Comparison of ENCODE assay signal across 39 mouse cellular contexts in genomic region chr11:46360991-46361665, GRCm38 (mm10). TPM values are rescaled to one million over a fixed set of nuclear protein-coding genes. Genes with fewer than 3 reads are reported as not detected.
DNase-seq lines count a peak whose midpoint lies in the region; ATAC-seq and TF ChIP-seq lines count a peak whose summit lies in the region.
"Had no signal": no experiment of that assay in that cellular context is flagged by ENCODE, and none has a peak within 500 bp of the region (broad histone marks: within the 10 kb centered on the region; RNA-seq: fewer than 3 reads in every experiment).

No protein-coding gene starts in this region.

- no peaks in the 10 kb centered on the region for H3K27me3 ChIP-seq in hindbrain, embryonic 10.5 days (ENCODE audit: insufficient read depth, poor library complexity, severe bottlenecking)
- H3K27me3 ChIP-seq in hindbrain, embryonic 12.5 days, result no peaks in the 10 kb centered on the region
- no peaks in the 10 kb centered on the region for H3K27me3 ChIP-seq in embryonic facial prominence, embryonic 11.5 days (ENCODE audit: control insufficient read depth, insufficient read depth, low read length)
- H3K27me3 ChIP-seq in limb, embryonic 12.5 days, result no peaks in the 10 kb centered on the region
- H3K27me3 ChIP-seq: intestine, embryonic 15.5 days; midbrain, embryonic 13.5 days had no signal

- TF ChIP-seq CTCF in left cerebral cortex, adult 2 months (IDR thresholded peaks at IDR 0.05), result no peak

- WGBS in hindbrain, embryonic 10.5 days, result 90% methylated on average over 2 of the region's 2 CpGs
- 77% methylated on average over 2 of the region's 2 CpGs for WGBS in hindbrain, embryonic 12.5 days
- 48% methylated on average over 2 of the region's 2 CpGs for WGBS in embryonic facial prominence, embryonic 11.5 days
- WGBS in limb, embryonic 12.5 days, result 54% methylated on average over 2 of the region's 2 CpGs

- H3K4me3 ChIP-seq in hindbrain, embryonic 10.5 days, result no peak overlapping the region
- H3K4me3 ChIP-seq in hindbrain, embryonic 12.5 days, result no peak overlapping the region
- no peak overlapping the region for H3K4me3 ChIP-seq in embryonic facial prominence, embryonic 11.5 days (ENCODE audit: low read depth, low read length)
- H3K4me3 ChIP-seq in limb, embryonic 12.5 days (replicated peaks), result no peak overlapping the region
- no peak overlapping the region for H3K4me3 ChIP-seq in left cerebral cortex, adult 2 months
- H3K4me3 ChIP-seq: intestine, embryonic 15.5 days; midbrain, embryonic 13.5 days had no signal

- no peaks in the 10 kb centered on the region; the same call in 1 of the 2 replicates for H3K4me1 ChIP-seq in hindbrain, embryonic 10.5 days (replicated peaks)
- no peaks in the 10 kb centered on the region for H3K4me1 ChIP-seq in hindbrain, embryonic 12.5 days
- H3K4me1 ChIP-seq in embryonic facial prominence, embryonic 11.5 days (ENCODE audit: control insufficient read depth, insufficient read depth, low read length), result no peaks in the 10 kb centered on the region
- H3K4me1 ChIP-seq in limb, embryonic 12.5 days (replicated peaks), result peaks cover 18% of the 10 kb centered on the region
- H3K4me1 ChIP-seq: intestine, embryonic 15.5 days; midbrain, embryonic 13.5 days had no signal

- H3K9ac ChIP-seq in hindbrain, embryonic 12.5 days, result no peak overlapping the region
- no peak overlapping the region for H3K9ac ChIP-seq in embryonic facial prominence, embryonic 11.5 days (replicated peaks; ENCODE audit: low read length)
- H3K9ac ChIP-seq in limb, embryonic 12.5 days (replicated peaks), result no peak overlapping the region
- H3K9ac ChIP-seq: intestine, embryonic 15.5 days; liver, embryonic 14.5 days; midbrain, embryonic 13.5 days had no signal

- no peak overlapping the region for H3K27ac ChIP-seq in hindbrain, embryonic 10.5 days
- H3K27ac ChIP-seq in hindbrain, embryonic 12.5 days, result no peak overlapping the region
- H3K27ac ChIP-seq in embryonic facial prominence, embryonic 11.5 days (replicated peaks; ENCODE audit: low read depth, low read length), result no peak overlapping the region
- 0 out of 2 replicates have a peak overlapping the region, but pooled peaks have one; percentile 72 for H3K27ac ChIP-seq in limb, embryonic 12.5 days
- H3K27ac ChIP-seq in left cerebral cortex, adult 2 months, result no peak overlapping the region
- H3K27ac ChIP-seq: intestine, embryonic 15.5 days; liver, embryonic 14.5 days; macrophage; midbrain, embryonic 13.5 days had no signal

- no peaks in the 10 kb centered on the region for H3K36me3 ChIP-seq in hindbrain, embryonic 10.5 days
- H3K36me3 ChIP-seq in hindbrain, embryonic 12.5 days, result no peaks in the 10 kb centered on the region
- H3K36me3 ChIP-seq in embryonic facial prominence, embryonic 11.5 days (replicated peaks; ENCODE audit: control insufficient read depth, insufficient read depth, low read depth, low read length), result no peaks in the 10 kb centered on the region
- no peaks in the 10 kb centered on the region for H3K36me3 ChIP-seq in limb, embryonic 12.5 days
- H3K36me3 ChIP-seq: intestine, embryonic 15.5 days; midbrain, embryonic 13.5 days had no signal

- no peak for ATAC-seq in hindbrain, embryonic 12.5 days (ENCODE audit: low FRiP score)
- no peak for ATAC-seq in embryonic facial prominence, embryonic 11.5 days (replicated peaks; ENCODE audit: insufficient number of reproducible peaks, low FRiP score, low TSS enrichment, low read depth)
- ATAC-seq in limb, embryonic 12.5 days (ENCODE audit: insufficient number of reproducible peaks, insufficient read depth, low FRiP score, low TSS enrichment, low read depth), result no peak
- ATAC-seq: activated CD4-positive, CD25-positive, alpha-beta regulatory T cell, adult 4 months; forebrain, embryonic 14.5 days; hindbrain, embryonic 16.5 days; intestine, embryonic 15.5 days; midbrain, embryonic 13.5 days had no signal

- H3K4me2 ChIP-seq in hindbrain, embryonic 12.5 days (replicated peaks), result no peak overlapping the region
- H3K4me2 ChIP-seq in embryonic facial prominence, embryonic 11.5 days (ENCODE audit: low read depth, low read length), result no peak overlapping the region
- H3K4me2 ChIP-seq in limb, embryonic 12.5 days, result no peak overlapping the region
- H3K4me2 ChIP-seq: heart, embryonic 11.5 days; intestine, embryonic 15.5 days; midbrain, embryonic 13.5 days had no signal

- intact Hi-C loops in left cerebral cortex, adult 2 months (cut with DNase I), result no loop called here

- DNase-seq in hindbrain, embryonic 10.5 days (ENCODE audit: low spot score), result peak; percentile 42
- peak; percentile 27 for DNase-seq in embryo, embryonic 10 days (ENCODE audit: low spot score)
- DNase-seq in embryonic facial prominence, embryonic 11.5 days (ENCODE audit: low spot score), result peak; percentile 77
- DNase-seq in left cerebral cortex, adult 2 months (ENCODE audit: extremely low spot score in 1 of 2, low spot score in 2 of 2), result no peak
- no peak for DNase-seq in layer of hippocampus, postnatal 10 days (ENCODE audit: low spot score in 2 of 2)
- DNase-seq in frontal cortex, postnatal 36 days (ENCODE audit: low spot score in 2 of 2), result no peak
- DNase-seq: adrenal gland, adult 2 months; cerebellum, adult 2 months; cerebellum, postnatal 14 days; gastrocnemius, postnatal 14 days; heart, adult 18-20 months; heart, postnatal 36 days; kidney, adult 2 months; kidney, postnatal 36 days; liver; lung, adult 2 months; lung, postnatal 10 days; spleen, adult 18-20 months; thymus, postnatal 14 days had no signal

- H3K9me3 ChIP-seq in hindbrain, embryonic 10.5 days, result no peaks in the 10 kb centered on the region
- H3K9me3 ChIP-seq in hindbrain, embryonic 12.5 days (replicated peaks), result no peaks in the 10 kb centered on the region
- H3K9me3 ChIP-seq in embryonic facial prominence, embryonic 11.5 days (replicated peaks; ENCODE audit: control insufficient read depth, low read length), result no peaks in the 10 kb centered on the region
- no peaks in the 10 kb centered on the region for H3K9me3 ChIP-seq in limb, embryonic 12.5 days
- H3K9me3 ChIP-seq: intestine, embryonic 15.5 days; midbrain, embryonic 13.5 days had no signal

RNA-seq across cellular contexts. Expression of gene Itk, which starts 28.2 kb away (rescaled TPM):
- polyA plus RNA-seq in hindbrain, embryonic 10.5 days (2016; fragmentation: Nextera tagmentation; extraction: Ambion mirVana), result not detected in 2 replicates
- 0.05 TPM in 1 of 2 replicates, not detected in the other for polyA plus RNA-seq in hindbrain, embryonic 12.5 days (2016; fragmentation: Nextera tagmentation; extraction: Ambion mirVana)
- polyA plus RNA-seq in embryonic facial prominence, embryonic 11.5 days (2014; fragmentation: Nextera tagmentation; extraction: Ambion mirVana), result not detected in 2 replicates
- not detected in 2 replicates for polyA plus RNA-seq in limb, embryonic 12.5 days (2016; fragmentation: Nextera tagmentation; extraction: Ambion mirVana)
- under 1 TPM; 0.16 to 0.23 TPM for total RNA-seq in left cerebral cortex, adult 2 months (2021)
- under 1 TPM; 0.31 to 0.48 TPM for total RNA-seq in layer of hippocampus, postnatal 10 days (2021)
- total RNA-seq: ES-E14 had no signal
- polyA plus RNA-seq: forebrain, embryonic 14.5 days; heart, embryonic 11.5 days; hindbrain, embryonic 16.5 days; midbrain, embryonic 13.5 days; neural tube, embryonic 11.5 days had no signal

RNA-seq across cellular contexts. Expression of gene Fam71b, which starts 35.2 kb away (rescaled TPM):
- polyA plus RNA-seq in hindbrain, embryonic 10.5 days (2016; fragmentation: Nextera tagmentation; extraction: Ambion mirVana), result not detected in 2 replicates
- polyA plus RNA-seq in hindbrain, embryonic 12.5 days (2016; fragmentation: Nextera tagmentation; extraction: Ambion mirVana), result not detected in 2 replicates
- not detected in 2 replicates for polyA plus RNA-seq in embryonic facial prominence, embryonic 11.5 days (2014; fragmentation: Nextera tagmentation; extraction: Ambion mirVana)
- not detected in 2 replicates for polyA plus RNA-seq in limb, embryonic 12.5 days (2016; fragmentation: Nextera tagmentation; extraction: Ambion mirVana)
- not detected for total RNA-seq in left cerebral cortex, adult 2 months (2021)
- total RNA-seq in layer of hippocampus, postnatal 10 days (2021), result not detected
- total RNA-seq: adrenal gland, adult 2 months; adrenal gland, postnatal 4 days; ES-E14; gastrocnemius, postnatal 14 days; heart, adult 18-20 months; heart, postnatal 36 days; layer of hippocampus, adult 8-10 months; left cerebral cortex, adult 18-20 months; left cerebral cortex, postnatal 25 days; megakaryocyte-erythroid progenitor cell, adult 5-6 weeks; monocyte, adult 5-6 weeks had no signal
- polyA plus RNA-seq: activated CD4-positive, CD25-positive, alpha-beta regulatory T cell, adult 4 months; adrenal gland, adult 2 months; cerebellum, adult 2 months; forebrain, embryonic 14.5 days; hindbrain, embryonic 16.5 days; intestine, embryonic 15.5 days; kidney, embryonic 16.5 days; macrophage; midbrain, embryonic 13.5 days; neural tube, embryonic 11.5 days; stomach, embryonic 16.5 days had no signal

RNA-seq across cellular contexts. Expression of gene Cyfip2, which starts 48.5 kb away (rescaled TPM):
- 31.2 and 46.1 TPM in 2 replicates for polyA plus RNA-seq in hindbrain, embryonic 10.5 days (2016; fragmentation: Nextera tagmentation; extraction: Ambion mirVana)
- polyA plus RNA-seq in hindbrain, embryonic 12.5 days (2016; fragmentation: Nextera tagmentation; extraction: Ambion mirVana), result 65.1 and 68.3 TPM in 2 replicates
- polyA plus RNA-seq in embryonic facial prominence, embryonic 11.5 days (2014; fragmentation: Nextera tagmentation; extraction: Ambion mirVana), result 16.8 and 23.0 TPM in 2 replicates
- polyA plus RNA-seq in limb, embryonic 12.5 days (2016; fragmentation: Nextera tagmentation; extraction: Ambion mirVana), result 18.3 and 19.9 TPM in 2 replicates
- total RNA-seq in left cerebral cortex, adult 2 months (2021), result 100 to 1,000 TPM; 606 to 614 TPM
- 100 to 1,000 TPM; 263 to 287 TPM for total RNA-seq in layer of hippocampus, postnatal 10 days (2021)

Comparison
In these comparisons a context has a peak if more than half of its experiments do, and no peak if none do; other contexts are left out.
1. DNase-seq: peak in hindbrain, embryonic 10.5 days (single experiment), embryo, embryonic 10 days (single experiment) and embryonic facial prominence, embryonic 11.5 days (single experiment); none in left cerebral cortex, adult 2 months (0 of 2), layer of hippocampus, postnatal 10 days (0 of 2) and frontal cortex, postnatal 36 days (0 of 2).